ENCODE assay signal across 15 mouse cellular contexts in genomic region chr16:30646856-30647255, GRCm38 (mm10).
"Had no signal": no experiment of that assay in that cellular context is flagged by ENCODE, and none has a peak within 500 bp of the region (broad histone marks: within the 10 kb centered on the region; RNA-seq: fewer than 3 reads in every experiment).

No protein-coding gene starts in this region.

- H3K27ac ChIP-seq: left cerebral cortex, adult 2 months; liver, embryonic 13.5 days; stomach, embryonic 15.5 days had no signal

- H3K9me3 ChIP-seq: stomach, embryonic 15.5 days had no signal

- H3K4me2 ChIP-seq: liver, embryonic 13.5 days; midbrain, embryonic 11.5 days; stomach, embryonic 15.5 days had no signal

- H3K27me3 ChIP-seq: liver, embryonic 13.5 days; stomach, embryonic 15.5 days had no signal

- H3K4me1 ChIP-seq: stomach, embryonic 15.5 days had no signal

- H3K4me3 ChIP-seq: left cerebral cortex, adult 2 months; liver, embryonic 13.5 days; stomach, embryonic 15.5 days had no signal

- ATAC-seq: intestine, embryonic 16.5 days had no signal

- DNase-seq: kidney, adult 2 months; kidney, postnatal 10 days; kidney, postnatal 4 days; layer of hippocampus, adult 9-11 months; layer of hippocampus, postnatal 36 days; liver, embryonic 13.5 days; lung, adult 2 months; lung, postnatal 14 days; lung, postnatal 4 days; midbrain, embryonic 14.5 days; thymus, postnatal 25 days had no signal

- H3K9ac ChIP-seq: liver, embryonic 13.5 days; stomach, embryonic 15.5 days had no signal

- H3K36me3 ChIP-seq: liver, embryonic 13.5 days; stomach, embryonic 15.5 days had no signal
